Mouse (Mus musculus) granulocyte monocyte progenitor cell, adult 5-6 weeks (primary cell): ENCODE results near the gene Cacna1c. TPM values are rescaled to one million over a fixed set of nuclear protein-coding genes. Genes with fewer than 3 reads are reported as not detected.
A peak's percentile ranks its signal among the peaks of the same experiment; 100 is the strongest.

ENCODE experiments used
- ATAC-seq: replicated peaks from 2 replicates; pipeline ENCODE4 v1.8.0; 2016; ENCODE audit warnings: mild to moderate bottlenecking, moderate TSS enrichment, inconsistent platforms; ENCODE audit not compliant: poor library complexity, severe bottlenecking
- total RNA-seq, 2 experiments: library from RNA; stranded (forward) in 1 of 2; stranded (reverse) in 1 of 2; fragments of 200-712, 200-1000 nt in 1 of 2; fragments of >200 nt in 1 of 2; fragmentation: Nextera tagmentation in 1 of 2; gene quantifications; 2 replicates each; pipeline ENCODE4 v1.2.3; 2014 to 2017

The Cacna1c gene
- total RNA-seq, 2 experiments from 2014 or later, result not detected

DNA sequence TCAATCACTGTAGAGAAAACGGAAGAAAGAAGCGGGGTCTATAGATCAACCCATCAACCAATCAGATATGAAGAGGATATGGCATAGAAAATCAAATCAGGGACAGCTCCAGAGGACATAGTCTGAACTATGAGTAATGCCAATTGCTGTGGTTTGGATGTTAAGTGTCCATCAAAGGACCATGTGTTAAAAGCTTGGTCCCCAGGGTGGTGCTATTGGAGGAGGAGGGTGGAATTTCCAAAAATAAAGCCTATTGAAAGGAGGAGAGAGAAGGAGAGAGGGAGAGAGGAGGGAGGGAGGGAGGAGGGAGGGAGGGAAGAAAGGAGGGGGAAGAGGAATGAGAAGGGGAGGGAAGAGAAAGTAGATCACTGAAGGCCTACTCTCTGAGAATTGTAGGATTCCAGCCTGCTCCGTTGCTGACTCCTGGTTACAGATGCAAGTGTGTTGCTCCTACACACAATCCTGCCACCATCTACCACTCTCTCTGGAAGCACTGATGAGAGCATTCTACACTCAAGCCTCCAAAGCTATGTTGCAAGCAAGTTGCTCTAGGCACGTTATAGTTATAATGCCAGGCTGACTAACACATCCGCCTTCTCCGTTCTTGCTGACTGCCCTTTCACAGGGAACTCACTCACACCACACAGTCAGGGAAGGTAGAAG lies 547.0 kb downstream of the Cacna1c start:
- ATAC-seq, result no peak

DNA sequence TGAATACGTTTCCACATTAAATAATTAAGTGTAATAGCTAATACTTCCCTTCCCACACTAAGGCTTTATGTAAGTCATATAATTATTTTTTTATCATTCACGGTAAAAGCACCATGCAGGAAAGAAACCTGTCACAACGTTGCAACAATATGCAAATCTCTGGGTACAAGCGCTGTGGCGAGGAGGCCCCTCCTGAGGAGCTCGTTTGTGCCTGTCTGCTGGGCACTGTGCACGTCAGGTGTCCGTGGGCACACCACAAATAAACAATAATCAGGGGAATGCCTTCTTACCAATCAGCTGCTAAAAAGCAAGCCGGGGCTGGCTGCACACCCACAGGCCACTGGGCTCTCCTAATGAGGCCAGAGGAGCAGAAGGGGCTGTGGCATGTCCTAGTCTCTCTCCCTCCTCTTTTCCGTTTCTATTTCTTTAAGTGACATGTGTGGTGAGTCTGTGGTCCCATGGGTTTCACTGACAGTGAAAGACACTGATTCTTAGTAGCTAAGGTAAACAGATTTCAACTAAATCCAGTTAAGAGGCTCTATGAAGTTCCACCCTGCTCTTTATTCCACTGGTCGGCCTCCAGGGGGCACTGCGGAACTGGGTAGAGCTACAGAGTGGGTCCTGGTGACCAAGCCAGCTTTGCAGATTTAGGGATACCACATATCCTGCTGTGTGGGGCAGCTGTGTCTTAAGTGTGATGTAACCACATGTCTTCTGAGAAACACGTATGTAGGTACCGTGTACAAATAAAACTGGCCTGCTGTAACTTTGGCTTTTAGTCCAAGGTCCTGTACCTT lies 549.8 kb downstream of the Cacna1c start:
- peak; percentile 66; the same call in 1 of the 2 replicates for ATAC-seq

DNA sequence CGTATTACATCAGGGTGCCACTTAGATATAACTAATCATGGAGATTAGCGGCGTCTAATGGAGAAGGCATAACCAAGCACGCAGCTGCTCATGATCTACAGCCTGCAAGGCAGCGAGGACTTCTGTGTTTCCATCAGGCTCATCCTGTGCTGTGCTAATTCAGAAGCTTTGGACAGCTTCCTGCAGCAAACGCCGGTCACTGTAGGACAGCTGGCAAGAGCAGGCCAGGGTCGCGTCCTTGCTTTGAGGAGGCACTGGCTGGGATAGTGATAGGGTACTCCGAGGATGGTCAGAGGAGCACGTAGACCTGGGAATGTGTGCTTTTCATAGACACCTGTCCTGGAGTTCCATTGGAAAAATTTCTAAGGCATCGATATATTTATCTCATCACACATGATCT lies 551.4 kb downstream of the Cacna1c start:
- no peak for ATAC-seq

DNA sequence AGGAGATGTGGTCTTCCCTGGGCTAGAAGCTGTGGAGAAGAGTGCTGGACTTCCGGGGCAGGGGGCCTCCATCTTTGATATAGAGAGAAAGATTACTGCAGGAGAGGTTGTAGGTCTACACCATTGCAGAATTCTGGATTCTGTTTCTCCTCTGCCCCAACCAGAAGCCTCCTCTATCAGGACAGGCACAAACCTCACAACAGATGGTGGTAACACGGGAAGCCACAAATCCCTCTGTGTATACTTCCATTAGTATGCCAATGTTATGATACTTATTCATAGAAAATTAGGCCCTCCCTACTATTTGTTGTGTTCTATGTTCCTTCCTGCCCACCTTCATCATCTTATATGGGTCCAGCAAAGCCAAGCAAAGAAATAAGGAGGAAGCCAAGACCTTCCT lies 552.7 kb downstream of the Cacna1c start:
- no peak for ATAC-seq

DNA sequence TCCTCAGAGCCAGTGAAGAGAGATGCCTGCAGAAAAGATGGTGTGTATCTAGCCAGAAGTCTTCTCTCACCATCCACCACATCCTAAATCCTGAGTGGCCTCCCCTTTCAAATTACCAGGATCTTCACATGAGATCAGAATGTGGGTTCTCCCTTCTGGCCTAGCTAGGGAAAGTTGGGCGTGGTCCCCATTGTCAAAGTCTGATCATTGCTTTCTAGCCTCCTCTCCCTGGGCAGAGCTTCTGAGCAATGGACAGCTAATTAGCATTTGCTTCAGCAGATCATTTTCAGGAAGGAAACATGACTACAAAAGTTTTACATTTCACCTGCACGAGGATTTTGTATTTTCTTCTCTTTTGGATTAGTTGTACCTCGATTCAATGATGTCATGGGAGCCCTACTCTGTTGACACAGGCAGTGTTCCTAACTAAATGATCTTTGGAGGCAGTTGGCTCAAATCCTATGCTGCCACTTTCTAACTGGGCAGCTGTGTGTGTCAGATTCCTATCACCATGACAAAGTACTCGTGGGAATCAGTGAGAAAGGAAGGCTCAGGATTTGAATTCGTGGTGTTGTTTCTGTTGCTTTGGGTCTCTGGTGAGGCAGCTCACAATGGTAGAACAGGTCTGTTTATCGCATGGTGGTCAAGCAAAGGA lies 554.4 kb downstream of the Cacna1c start:
- no peak for ATAC-seq

DNA sequence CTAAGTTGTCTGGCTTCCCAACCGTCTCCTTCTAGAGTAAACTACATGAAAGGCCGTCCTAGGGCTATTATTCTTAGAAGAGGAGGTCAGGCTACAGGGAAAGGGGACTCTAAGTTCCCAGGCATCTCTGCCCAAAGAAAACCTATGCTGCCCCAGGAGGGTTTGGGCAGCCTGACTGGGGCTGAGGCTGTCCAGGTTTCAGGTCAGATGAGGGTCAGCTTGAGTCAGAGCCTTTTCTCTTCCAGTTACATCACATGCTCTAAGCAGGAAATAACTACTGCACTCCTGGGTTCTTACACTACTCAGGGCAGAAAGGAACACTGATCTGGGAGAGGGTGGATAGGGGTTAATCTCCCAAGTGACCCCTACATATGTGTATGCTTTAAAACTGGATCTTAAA lies 556.4 kb downstream of the Cacna1c start:
- no peak for ATAC-seq

DNA sequence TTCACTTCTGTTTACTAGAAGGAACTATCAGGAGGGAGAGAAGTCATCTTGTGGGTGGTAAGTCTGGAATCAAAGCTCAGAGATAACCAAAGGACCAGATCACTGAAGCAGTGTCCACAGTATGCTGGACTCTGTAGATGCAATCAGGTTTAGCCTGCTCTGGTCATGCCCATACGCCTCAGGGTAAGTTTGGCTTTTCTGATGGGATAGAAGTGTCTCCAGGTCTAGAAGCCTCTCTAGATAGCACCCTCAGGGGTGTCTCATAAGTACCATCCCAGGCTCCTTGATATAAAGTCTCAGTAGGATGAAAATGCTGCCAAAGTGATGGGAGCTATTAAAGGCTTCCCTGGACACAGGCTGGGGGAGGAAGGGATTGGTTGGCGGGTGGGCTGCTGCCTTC lies 557.3 kb downstream of the Cacna1c start:
- ATAC-seq, result no peak

DNA sequence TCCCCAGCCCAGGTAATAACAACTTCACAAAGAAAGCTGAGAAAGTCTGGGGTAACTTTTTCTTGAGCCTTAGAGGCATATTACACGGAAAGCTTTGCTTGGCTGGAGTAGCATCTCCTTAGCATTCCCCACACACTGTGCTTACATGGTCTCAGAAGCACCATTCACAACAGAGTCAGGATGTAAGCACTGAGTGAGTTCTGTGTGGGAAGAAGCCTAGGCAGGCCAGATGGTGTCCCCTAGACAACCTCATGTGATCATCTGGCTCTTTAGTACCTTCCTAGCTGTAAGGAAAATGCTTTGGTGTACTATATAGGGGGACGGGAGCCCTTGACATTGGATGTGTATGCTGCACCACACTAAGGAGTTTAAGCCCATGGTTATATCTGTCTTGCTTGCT lies 563.7 kb downstream of the Cacna1c start:
- no peak for ATAC-seq

DNA sequence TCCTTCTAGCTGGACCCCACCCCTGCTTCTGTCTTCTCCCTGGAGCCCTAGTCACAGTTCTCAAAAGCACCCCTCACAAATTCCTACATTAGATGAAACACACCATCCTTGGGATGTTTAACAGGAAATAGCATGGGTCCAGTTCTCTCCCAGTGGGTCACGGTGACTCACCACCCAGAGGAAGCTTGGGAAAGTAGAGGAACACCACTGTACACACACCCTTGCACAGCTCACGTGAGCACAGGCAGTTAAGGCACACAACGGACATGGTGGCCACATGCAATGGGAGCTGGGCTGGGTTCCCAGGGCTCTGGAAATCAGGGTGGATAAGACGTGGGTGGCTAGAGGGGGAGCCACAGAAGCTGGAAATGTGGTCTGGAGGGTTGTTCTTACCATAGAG lies 566.2 kb downstream of the Cacna1c start:
- ATAC-seq, result no peak

DNA sequence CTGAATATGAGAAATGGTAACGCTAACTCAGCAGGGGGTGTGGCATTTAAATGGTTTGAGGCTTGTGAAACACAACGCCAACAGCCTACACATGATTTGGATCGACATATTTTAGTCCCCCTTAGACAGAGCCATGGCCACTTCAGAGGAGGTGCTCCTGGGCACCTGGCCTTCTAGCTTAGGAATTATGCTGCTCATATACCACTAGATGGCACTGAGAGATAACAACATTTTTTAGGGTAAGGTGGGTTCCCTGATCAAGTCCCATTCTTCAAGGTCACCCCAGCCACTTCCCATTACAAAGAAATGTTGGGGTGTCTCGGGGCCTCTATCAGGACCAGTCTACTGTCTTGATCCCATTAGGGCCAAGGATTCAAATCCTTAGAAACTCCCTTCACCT lies 570.0 kb downstream of the Cacna1c start:
- ATAC-seq, result no peak

DNA sequence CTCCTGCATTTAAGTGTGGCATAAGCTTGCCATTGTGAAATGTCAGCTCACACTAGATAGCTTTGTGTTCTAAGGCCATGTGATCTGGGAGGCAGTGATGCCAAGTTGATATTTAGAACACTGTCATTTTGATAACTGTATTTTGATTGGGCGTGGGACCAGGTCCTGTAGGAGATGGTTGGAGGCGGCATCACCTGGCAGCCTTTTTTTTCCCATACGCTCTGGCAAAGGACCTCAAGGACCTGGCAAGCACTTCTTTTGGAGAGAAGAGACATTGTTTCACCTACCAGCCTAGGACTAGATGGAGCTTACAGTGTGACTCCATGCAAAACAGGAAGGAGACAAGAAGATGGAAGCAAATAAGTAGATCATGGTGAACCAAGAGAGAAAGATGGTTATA lies 572.6 kb downstream of the Cacna1c start:
- ATAC-seq, result no peak

DNA sequence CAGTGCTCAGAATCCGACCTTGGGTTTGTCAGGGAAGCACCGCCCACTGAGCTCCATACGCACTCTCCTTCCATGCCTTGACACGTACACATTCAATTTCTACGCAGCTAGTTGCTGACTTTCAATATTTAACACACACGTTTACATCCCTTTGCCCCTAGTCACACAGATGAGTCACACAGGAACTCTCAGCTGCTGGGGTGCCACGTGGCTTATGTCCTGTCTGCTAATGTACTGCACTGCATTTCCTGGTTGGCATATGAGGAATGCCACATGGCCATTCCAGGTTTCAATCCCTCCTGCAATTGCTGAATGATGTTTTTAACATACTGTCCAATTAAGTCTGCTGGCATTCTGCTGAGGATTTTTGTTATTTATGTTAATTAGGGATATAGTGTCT lies 574.4 kb downstream of the Cacna1c start:
- ATAC-seq, result no peak

DNA sequence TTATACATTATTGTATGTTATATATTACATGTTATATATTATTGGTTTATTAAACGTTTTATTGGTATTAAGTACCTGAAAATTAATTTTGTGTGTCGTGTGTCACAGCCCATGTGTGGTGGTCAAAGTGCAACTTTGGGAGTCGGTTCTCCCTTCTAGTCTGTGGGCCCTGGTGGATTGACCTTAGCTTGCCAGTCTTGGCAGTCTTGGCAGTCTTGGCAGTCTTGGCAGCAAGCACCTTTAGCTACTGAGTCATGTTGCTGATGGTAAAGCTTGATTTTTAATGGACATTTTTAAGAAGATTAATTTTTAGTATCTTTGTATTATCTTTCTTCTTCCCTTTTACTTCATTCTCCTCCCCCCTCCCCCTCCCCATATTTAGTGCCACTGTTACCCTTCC lies 574.8 kb downstream of the Cacna1c start:
- no peak for ATAC-seq

DNA sequence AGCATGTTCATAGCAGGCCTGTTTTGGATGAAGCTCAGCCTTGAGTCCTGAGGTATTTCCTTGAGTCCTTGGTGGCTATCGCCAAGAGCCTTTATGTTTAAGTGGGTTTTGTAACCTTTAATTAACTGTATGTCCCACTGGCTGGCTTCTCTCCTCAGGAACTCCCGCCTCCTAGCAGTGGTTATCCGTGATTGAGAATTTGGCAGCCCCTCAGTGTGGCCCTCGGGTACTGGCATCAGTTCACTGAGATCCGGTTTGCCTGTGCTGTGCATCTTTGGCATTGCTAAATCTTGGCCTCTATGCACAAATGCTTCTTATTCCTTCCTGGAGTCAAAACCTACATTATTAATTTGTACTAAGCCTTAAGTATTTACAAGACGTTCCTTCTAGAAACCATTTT lies 587.3 kb downstream of the Cacna1c start:
- no peak for ATAC-seq

DNA sequence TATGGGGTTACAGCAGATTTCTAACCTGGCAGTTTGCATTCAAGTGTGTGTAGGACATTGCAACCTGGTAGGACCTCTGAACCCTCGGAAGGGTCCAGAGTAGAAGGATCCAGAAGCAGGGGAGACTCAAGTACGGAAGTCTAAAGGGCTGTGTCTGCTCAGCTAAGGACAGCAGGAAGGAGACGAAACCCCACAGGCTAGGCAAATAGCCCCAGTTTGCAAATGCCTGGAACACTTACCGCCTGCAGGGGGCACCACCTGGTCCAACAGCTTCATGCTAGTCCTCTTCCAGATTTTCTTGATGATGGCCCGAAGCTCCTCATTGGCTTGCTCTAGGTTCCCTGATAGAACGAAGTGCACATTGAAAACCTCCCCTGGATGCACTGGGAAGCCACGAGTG lies 590.2 kb downstream of the Cacna1c start:
- no peak for ATAC-seq

DNA sequence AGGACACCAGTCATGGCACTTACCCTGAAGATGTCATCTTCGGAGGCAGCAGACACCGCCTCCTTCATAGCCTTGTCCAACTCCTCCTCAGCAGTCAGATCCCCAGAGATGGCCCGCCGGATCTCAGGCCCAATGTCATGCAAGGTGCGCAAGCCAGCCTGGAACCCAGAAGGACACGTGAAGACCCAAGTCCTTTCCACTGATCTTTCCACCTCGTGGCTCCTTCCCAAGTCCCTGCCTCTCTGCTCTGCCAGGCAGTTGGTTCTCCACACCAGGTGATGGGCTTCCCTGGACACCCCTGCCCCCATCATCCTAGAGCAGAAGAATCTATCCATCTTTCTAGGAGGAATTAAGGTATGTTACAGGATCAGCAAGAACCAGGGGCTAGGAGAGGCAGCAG lies 592.4 kb downstream of the Cacna1c start:
- no peak for ATAC-seq

DNA sequence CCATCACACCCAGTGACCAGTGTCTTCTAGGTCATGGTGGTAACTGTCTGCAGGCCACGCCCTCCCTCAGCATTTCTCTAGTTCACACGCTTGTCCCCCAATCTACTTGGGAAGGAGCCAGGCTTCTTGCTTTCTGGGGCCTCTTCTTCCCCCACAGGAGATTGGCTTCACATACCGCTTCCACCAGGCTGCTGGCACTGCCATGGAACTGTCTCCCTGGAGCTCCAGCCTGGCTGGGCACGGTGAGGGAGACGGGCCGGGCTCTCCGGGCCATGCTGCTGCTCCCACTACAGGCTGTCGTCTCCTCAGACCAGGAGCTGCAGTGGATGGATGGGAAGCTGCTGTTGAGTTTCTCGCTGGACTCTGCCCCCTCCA lies 600.5 kb downstream of the Cacna1c start:
- no peak for ATAC-seq

DNA sequence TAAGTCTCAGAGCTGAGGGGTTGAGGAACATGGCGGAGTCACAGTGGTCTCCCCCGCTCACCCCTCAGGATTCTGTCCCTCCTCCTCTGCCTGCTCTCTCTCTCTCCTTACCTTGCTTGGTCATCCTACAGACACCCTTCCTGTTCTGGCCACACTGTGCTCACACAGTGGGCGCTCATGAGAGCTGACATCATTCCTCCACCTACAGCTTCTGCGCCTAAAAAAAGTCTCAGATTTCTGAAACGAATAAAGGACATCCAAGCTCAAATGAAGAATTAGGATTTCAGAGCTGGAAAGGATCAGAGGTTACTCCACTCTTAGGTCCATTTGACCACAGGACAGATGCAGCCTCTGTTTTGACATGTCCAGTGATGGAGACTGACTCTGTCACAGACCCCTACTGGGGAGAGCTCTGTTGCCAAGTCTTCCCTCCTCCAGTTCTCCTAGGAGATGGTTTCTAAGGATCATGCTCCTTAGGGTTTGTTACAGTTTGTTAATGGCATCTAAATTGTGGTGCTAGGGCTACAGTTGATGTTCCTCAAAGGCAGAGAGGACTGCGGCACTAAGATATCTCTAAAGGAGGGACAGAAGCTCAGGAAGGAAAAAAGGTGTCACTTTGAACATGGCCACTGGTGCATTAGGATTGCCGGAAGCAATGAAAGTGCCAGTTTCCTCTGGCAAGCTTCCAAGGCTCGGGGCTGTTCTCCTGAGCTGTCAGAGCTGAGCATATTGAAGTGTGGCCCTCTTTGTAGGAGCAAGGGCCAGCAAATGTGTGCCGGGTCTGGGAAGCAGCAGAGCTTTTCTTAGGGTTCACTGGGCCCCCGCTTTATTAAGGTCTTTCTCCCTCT lies 601.2 kb downstream of the Cacna1c start:
- ATAC-seq, result no peak

DNA sequence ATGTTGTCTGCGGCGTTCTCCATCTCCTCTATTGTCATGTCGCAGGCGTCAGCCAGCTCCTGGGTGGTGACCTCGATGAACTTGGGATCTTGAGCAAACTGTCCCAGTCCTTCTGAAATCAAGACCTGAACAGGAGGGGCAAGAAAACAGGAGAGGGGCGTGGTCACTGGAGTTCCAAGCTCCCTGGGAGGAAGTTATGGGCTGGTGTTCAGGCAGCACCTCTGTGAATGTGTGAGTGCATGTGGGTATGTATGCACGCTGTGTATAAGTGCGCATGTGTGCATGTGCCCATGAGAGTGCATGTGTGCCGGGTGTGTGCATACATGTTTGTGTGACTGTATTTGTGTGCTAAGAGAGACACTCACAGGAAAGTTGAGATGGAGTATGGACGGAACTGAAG lies 602.1 kb downstream of the Cacna1c start:
- peak; percentile 39; the same call in 1 of the 2 replicates for ATAC-seq

DNA sequence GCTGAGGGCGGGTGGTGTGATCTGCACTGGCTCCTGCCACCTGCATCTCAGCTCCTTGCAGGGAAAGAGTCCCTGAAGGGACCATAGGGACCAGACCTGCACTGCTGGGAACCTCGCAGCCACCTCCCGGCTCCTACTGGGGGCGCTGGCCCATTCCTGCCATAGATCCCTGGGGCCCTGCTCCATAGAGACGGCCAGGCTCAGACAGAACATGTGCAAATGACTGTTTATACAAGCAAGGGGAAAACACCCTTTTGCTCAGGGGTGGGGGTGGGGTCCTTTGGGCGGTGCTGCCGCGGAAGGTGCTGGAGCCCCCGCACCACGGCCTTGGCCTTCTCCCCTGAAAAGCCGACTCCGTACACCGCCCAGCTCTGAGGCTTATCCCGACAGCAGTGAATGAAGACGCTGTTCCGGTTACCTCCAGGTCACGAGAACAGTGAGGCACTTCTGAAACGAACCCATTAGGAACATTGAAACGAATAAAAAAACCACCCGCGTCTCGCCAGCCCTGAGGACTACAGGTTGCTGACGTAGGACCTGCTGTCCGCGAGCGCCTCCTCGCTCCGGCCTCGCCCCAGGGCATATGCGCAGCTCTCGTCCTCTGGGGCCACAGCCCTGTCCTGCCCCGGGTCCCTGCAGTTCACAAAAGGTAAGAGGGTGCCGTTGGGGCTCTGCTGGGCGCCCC lies 602.7 kb downstream of the Cacna1c start:
- ATAC-seq, result peak; percentile 71
